Mouse (Mus musculus): ENCODE results near the gene Plekhb2.
A peak's percentile ranks its signal among the peaks of the same experiment; 100 is the strongest.

Gene Plekhb2

DNA sequence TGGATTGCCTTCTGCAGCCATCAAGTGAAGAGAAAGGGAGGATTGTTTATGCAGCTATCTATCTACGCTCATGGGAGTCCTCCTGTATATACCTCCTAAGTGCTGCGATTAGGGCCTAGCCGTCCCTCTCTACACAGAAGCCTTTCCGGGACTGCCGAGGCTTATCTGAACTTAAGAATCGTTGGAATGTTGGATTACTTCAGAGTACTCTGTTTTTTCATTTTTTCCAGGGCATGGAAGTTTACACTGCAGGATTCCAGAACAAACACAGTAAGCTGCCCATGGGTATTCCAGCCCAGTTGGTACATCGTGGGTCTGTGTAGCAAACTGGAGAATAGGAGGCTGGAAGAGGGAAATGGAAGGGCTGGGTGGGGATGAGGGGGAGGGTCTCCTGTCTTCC is 14.5 kb downstream of the Plekhb2 start:
- no peak for TF ChIP-seq CTCF (conservative IDR thresholded peaks at IDR 0.05; ENCODE audit: low read length)
- TF ChIP-seq NANOG (IDR thresholded peaks at IDR 0.05; ENCODE audit: borderline replicate concordance, low read length): no peak
- no peak for TF ChIP-seq POU5F1 (IDR thresholded peaks at IDR 0.05; ENCODE audit: borderline replicate concordance, low read length)
- Histone ChIP-seq H3K27me3 (ENCODE audit: insufficient read depth, low read length) (no peaks in the 10 kb centered on the region), H3K4me3 (replicated peaks; ENCODE audit: low read length) (no peak overlapping the region), H3K36me3 (ENCODE audit: insufficient read depth, low read length) (peaks cover 14% of the 10 kb centered on the region), H3K4me1 (replicated peaks; ENCODE audit: low read depth, low read length) (peaks cover 16% of the 10 kb centered on the region), H3K9me3 (ENCODE audit: low read length) (no peaks in the 10 kb centered on the region)

DNA sequence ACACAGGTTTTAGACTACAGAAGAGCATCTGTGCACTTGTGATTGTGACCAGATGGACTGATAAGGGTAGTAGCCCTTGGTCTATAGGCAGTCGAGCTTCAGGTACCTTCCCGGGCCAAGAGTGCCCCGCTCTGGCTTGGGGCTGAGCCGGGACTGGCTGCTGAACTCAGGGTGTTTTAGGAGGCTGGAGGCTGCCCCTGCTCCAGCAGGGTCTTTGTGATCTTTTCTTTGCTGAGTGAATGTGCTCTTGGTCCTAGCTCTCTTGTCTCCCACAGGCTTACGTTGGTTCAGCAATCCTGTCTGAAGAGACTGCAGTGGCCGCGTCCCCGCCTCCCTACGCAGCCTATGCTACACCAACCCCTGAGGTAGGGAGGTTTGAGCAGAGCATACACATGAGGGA is 16.1 kb downstream of the Plekhb2 start:
- H3K4me3 ChIP-seq (replicated peaks; ENCODE audit: low read length): no peak overlapping the region

DNA sequence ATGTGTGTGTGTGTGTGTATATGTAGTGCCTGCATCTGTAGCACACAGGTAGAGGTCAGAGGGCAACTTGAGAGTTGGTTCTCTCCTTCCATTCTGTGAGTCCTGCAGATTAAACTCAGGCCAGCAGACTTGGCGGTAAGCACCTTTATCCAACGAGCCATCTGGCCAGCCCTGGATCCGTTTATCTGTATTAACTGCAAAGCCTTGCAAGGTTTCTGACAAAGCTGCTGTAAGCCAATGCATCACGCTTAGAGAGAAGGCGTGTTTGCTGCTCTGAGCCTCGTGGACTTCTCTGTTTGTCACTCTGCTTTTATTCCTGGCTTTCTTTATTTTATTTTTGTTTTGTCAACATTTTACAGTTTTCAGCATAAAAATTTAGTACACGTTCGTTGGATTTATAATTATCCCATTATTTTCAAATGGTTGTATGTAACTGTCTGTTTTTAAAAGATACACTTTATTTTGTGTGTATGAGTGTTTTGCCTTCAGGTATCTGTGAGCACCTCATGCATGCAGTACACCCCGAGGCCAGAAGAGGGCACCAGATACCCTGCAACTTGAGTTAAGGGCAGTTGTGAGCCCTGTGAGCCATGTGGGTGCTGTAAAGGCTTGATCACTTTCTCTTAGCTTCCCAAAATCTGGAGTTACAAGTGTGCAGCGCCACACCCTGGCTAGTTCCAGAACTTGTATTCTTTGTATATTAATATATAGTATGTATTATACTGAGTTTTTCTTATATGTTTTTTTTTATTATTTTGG is 17.2 kb downstream of the Plekhb2 start:
- Histone ChIP-seq H3K36me3 (ENCODE audit: insufficient read depth, low read length) (peaks cover 14% of the 10 kb centered on the region), H3K27me3 (ENCODE audit: insufficient read depth, low read length) (no peaks in the 10 kb centered on the region), H3K9me3 (ENCODE audit: low read length) (no peaks in the 10 kb centered on the region), H3K4me3 (replicated peaks; ENCODE audit: low read length) (no peak overlapping the region), H3K4me1 (replicated peaks; ENCODE audit: low read depth, low read length) (peaks cover 7% of the 10 kb centered on the region; the same call in 1 of the 2 replicates)
- TF ChIP-seq NANOG (IDR thresholded peaks at IDR 0.05; ENCODE audit: borderline replicate concordance, low read length): no peak
- TF ChIP-seq CTCF (conservative IDR thresholded peaks at IDR 0.05; ENCODE audit: low read length): peak; percentile 84

More for the DNA sequence above, 16.1 kb downstream of the Plekhb2 start:
- TF ChIP-seq POU5F1 (IDR thresholded peaks at IDR 0.05; ENCODE audit: borderline replicate concordance, low read length) (no peak), CTCF (conservative IDR thresholded peaks at IDR 0.05; ENCODE audit: low read length) (no peak), NANOG (IDR thresholded peaks at IDR 0.05; ENCODE audit: borderline replicate concordance, low read length) (no peak)
- H3K36me3 ChIP-seq (ENCODE audit: insufficient read depth, low read length): peaks cover 14% of the 10 kb centered on the region
- H3K4me1 ChIP-seq (replicated peaks; ENCODE audit: low read depth, low read length): peaks cover 7% of the 10 kb centered on the region; the same call in 1 of the 2 replicates
- H3K27me3 ChIP-seq (ENCODE audit: insufficient read depth, low read length): no peaks in the 10 kb centered on the region
- H3K9me3 ChIP-seq (ENCODE audit: low read length): no peaks in the 10 kb centered on the region

DNA sequence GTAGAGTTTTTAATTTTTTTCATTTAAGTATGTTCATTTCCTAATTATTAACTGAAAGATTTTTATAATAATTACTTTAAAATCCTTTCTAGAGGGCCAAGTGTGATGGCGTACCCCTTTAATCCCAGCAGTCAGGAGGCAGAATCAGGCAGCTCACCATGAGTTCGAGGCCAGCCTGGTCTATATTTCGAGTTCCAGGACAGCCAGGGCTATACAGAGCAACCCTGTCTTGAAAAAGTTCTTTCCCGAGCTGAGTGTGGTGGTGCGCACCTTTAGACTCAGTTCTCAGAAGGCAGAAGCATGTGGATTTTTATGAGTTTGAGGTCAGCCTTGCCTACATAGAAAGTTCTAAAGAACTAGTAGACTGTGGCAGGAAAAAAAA is 17.8 kb downstream of the Plekhb2 start:
- no peak overlapping the region for H3K4me3 ChIP-seq (replicated peaks; ENCODE audit: low read length)
- H3K27me3 ChIP-seq (ENCODE audit: insufficient read depth, low read length): no peaks in the 10 kb centered on the region

DNA sequence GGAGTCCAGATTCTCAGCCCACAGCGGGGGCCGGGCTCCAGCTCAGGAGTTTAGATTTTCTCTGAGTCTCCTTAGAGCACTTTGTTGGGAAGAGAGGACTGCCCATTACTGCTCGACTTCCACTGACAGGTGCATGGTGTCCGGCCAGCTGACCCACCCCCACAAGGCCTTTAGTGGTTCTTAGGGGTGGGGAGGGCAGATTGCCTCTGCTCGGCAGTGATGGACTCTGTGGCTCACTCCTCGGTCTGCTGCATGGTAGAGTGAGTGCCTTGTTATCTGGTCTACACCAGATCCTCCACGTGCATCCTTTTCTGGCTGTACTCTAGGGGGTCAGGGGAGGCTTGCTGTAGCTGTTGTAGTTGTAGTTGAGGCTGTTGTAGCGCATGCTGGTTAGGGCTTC is 18.6 kb downstream of the Plekhb2 start:
- H3K4me3 ChIP-seq (replicated peaks; ENCODE audit: low read length): no peak overlapping the region

More for the DNA sequence above, 17.8 kb downstream of the Plekhb2 start:
- peaks cover 14% of the 10 kb centered on the region for H3K36me3 ChIP-seq (ENCODE audit: insufficient read depth, low read length)
- no peaks in the 10 kb centered on the region for H3K9me3 ChIP-seq (ENCODE audit: low read length)
- TF ChIP-seq NANOG (IDR thresholded peaks at IDR 0.05; ENCODE audit: borderline replicate concordance, low read length): no peak
- no peak for TF ChIP-seq POU5F1 (IDR thresholded peaks at IDR 0.05; ENCODE audit: borderline replicate concordance, low read length)
- no peak for TF ChIP-seq CTCF (conservative IDR thresholded peaks at IDR 0.05; ENCODE audit: low read length)
- peaks cover 7% of the 10 kb centered on the region; the same call in 1 of the 2 replicates for H3K4me1 ChIP-seq (replicated peaks; ENCODE audit: low read depth, low read length)

DNA sequence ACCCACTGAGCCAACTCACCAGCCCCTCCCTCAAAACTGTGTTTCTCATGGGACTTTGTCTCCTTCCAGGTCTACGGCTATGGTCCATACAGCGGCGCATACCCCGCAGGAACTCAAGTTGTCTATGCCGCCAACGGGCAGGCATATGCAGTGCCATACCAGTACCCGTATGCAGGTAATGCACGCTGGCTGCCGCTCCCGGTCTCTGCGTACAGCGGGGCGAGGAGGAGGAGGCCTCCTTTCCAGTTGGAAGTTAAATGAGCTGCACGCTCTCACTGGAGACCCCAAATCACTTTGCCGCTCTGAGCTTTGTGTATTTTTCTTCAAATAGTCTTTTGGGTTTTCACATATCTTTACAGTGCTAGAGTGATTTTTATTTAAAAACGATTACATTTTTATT is 19.5 kb downstream of the Plekhb2 start:
- Histone ChIP-seq H3K36me3 (ENCODE audit: insufficient read depth, low read length) (no peaks in the 10 kb centered on the region), H3K4me1 (replicated peaks; ENCODE audit: low read depth, low read length) (peaks cover 7% of the 10 kb centered on the region; the same call in 1 of the 2 replicates)
- TF ChIP-seq NANOG (IDR thresholded peaks at IDR 0.05; ENCODE audit: borderline replicate concordance, low read length) (no peak), POU5F1 (IDR thresholded peaks at IDR 0.05; ENCODE audit: borderline replicate concordance, low read length) (no peak), CTCF (conservative IDR thresholded peaks at IDR 0.05; ENCODE audit: low read length) (no peak)

More for the DNA sequence above, 18.6 kb downstream of the Plekhb2 start:
- peaks cover 6% of the 10 kb centered on the region; the same call in 1 of the 2 replicates for H3K36me3 ChIP-seq (ENCODE audit: insufficient read depth, low read length)
- no peaks in the 10 kb centered on the region for H3K9me3 ChIP-seq (ENCODE audit: low read length)
- H3K4me1 ChIP-seq (replicated peaks; ENCODE audit: low read depth, low read length): peaks cover 7% of the 10 kb centered on the region; the same call in 1 of the 2 replicates
- no peak for TF ChIP-seq NANOG (IDR thresholded peaks at IDR 0.05; ENCODE audit: borderline replicate concordance, low read length)
- no peak for TF ChIP-seq CTCF (conservative IDR thresholded peaks at IDR 0.05; ENCODE audit: low read length)
- no peak for TF ChIP-seq POU5F1 (IDR thresholded peaks at IDR 0.05; ENCODE audit: borderline replicate concordance, low read length)
- H3K27me3 ChIP-seq (ENCODE audit: insufficient read depth, low read length): no peaks in the 10 kb centered on the region

DNA sequence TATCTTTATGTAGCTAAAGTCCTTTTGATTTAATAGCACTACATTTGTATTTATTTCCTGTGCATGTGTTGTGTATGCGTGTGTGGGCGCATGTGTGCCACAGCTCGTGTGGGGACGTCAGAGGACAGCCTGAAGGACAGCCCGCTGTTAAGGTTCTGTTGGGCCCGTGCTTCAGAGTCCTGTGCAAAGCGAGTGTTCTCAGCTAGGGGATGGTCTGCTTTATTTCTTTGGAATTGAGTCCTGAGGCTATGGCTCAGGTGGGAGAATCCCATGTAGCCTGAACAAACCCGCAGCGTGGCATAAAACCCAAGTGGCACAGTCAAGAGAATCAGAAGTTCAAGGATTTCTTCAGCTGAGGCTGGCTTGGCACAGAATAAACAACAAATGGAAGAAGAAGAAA is 21.4 kb downstream of the Plekhb2 start:
- Histone ChIP-seq H3K4me1 (replicated peaks; ENCODE audit: low read depth, low read length) (no peaks in the 10 kb centered on the region), H3K9me3 (ENCODE audit: low read length) (no peaks in the 10 kb centered on the region), H3K4me3 (replicated peaks; ENCODE audit: low read length) (no peak overlapping the region), H3K27me3 (ENCODE audit: insufficient read depth, low read length) (no peaks in the 10 kb centered on the region), H3K36me3 (ENCODE audit: insufficient read depth, low read length) (no peaks in the 10 kb centered on the region)
- no peak for TF ChIP-seq POU5F1 (IDR thresholded peaks at IDR 0.05; ENCODE audit: borderline replicate concordance, low read length)
- no peak for TF ChIP-seq NANOG (IDR thresholded peaks at IDR 0.05; ENCODE audit: borderline replicate concordance, low read length)
- no peak for TF ChIP-seq CTCF (conservative IDR thresholded peaks at IDR 0.05; ENCODE audit: low read length)

More for the DNA sequence above, 19.5 kb downstream of the Plekhb2 start:
- Histone ChIP-seq H3K27me3 (ENCODE audit: insufficient read depth, low read length) (no peaks in the 10 kb centered on the region), H3K9me3 (ENCODE audit: low read length) (no peaks in the 10 kb centered on the region), H3K4me3 (replicated peaks; ENCODE audit: low read length) (no peak overlapping the region)

DNA sequence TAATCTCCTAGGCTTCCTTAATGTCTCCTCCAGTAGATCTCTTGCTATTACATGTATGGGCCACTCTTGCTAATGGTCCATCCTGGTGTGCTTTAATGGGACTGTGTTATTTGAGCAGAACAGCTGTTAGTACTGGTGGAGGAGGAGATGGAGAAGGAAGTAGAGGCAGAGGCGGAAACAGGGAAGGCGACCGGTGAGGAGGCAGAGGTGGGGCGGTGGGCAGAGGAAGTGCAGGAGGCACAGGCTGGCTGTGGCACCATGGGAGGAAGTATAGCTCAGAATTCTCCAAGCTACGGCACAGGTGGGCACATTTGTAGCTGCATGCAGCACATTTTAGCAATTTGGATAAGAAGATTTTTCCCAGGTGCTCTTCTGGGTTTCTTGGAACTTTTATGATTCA is 23.8 kb downstream of the Plekhb2 start:
- TF ChIP-seq NANOG (IDR thresholded peaks at IDR 0.05; ENCODE audit: borderline replicate concordance, low read length) (no peak), CTCF (conservative IDR thresholded peaks at IDR 0.05; ENCODE audit: low read length) (no peak), POU5F1 (IDR thresholded peaks at IDR 0.05; ENCODE audit: borderline replicate concordance, low read length) (no peak)

More for the DNA sequence above, 23.8 kb downstream of the Plekhb2 start:
- Histone ChIP-seq H3K4me1 (replicated peaks; ENCODE audit: low read depth, low read length) (no peaks in the 10 kb centered on the region), H3K36me3 (ENCODE audit: insufficient read depth, low read length) (no peaks in the 10 kb centered on the region), H3K27me3 (ENCODE audit: insufficient read depth, low read length) (no peaks in the 10 kb centered on the region), H3K9me3 (ENCODE audit: low read length) (no peaks in the 10 kb centered on the region), H3K4me3 (replicated peaks; ENCODE audit: low read length) (no peak overlapping the region)

Measured in E14TG2a.4 (cell line).